Mouse (Mus musculus) thymus, adult 2 months (tissue): ENCODE results near the gene Ift122. TPM values are rescaled to one million over a fixed set of nuclear protein-coding genes. Genes with fewer than 3 reads are reported as not detected.

Experiments
- DNase-seq: peaks from one replicate; pipeline ENCODE4 v3.0.0; 2021
- H3K27ac ChIP-seq: fragments of 200-500 bp; 2 replicates; pipeline ENCODE4 v1.5.1; 2012; ENCODE audit warnings: low read length, control low read depth; ENCODE audit not compliant: control insufficient read depth, insufficient read depth
- H3K27me3 ChIP-seq: fragments of 200-500 bp; 2 replicates; pipeline ENCODE4 v1.6.1; 2012; ENCODE audit warnings: mild to moderate bottlenecking, low read length, moderate library complexity, mixed read lengths; ENCODE audit not compliant: control insufficient read depth, insufficient read depth
- H3K36me3 ChIP-seq: fragments of 200-500 bp; 2 replicates; pipeline ENCODE4 v1.6.1; 2012; ENCODE audit warnings: mild to moderate bottlenecking, low read length, moderate library complexity; ENCODE audit not compliant: control insufficient read depth, insufficient read depth
- H3K4me1 ChIP-seq: fragments of 200-500 bp; replicated peaks from 2 replicates; pipeline ENCODE4 v1.6.1; 2012; ENCODE audit warnings: low read length; ENCODE audit not compliant: control insufficient read depth, insufficient read depth
- H3K4me3 ChIP-seq: fragments of 200-500 bp; 2 replicates; pipeline ENCODE4 v1.5.1; 2012; ENCODE audit warnings: mild to moderate bottlenecking, low read length, control low read depth, moderate library complexity; ENCODE audit not compliant: control insufficient read depth, insufficient read depth
- CTCF ChIP-seq: fragments of 200-500 bp; IDR thresholded peaks from 2 replicates; pipeline ENCODE4 v1.5.1; 2012; ENCODE audit warnings: mild to moderate bottlenecking, control low read depth, low read length, moderate library complexity, borderline replicate concordance; ENCODE audit not compliant: control insufficient read depth, poor library complexity, insufficient read depth; ENCODE audit errors: extremely low read depth
- POLR2A ChIP-seq: fragments of 200-500 bp; IDR thresholded peaks from 2 replicates; pipeline ENCODE4 v1.6.1; 2012; ENCODE audit warnings: mild to moderate bottlenecking, low read length, control low read depth, moderate library complexity; ENCODE audit not compliant: control insufficient read depth, poor library complexity, insufficient read depth; ENCODE audit errors: extremely low read depth
- WGBS: fragments of 180-500 bp; shearing (Covaris S2); methylation state at CpG from one replicate; pipeline ENCODE4 v1.1.7; 2018; 5-methylcytosine and 5-hydroxymethylcytosine counted together
- polyA plus RNA-seq: library from polyadenylated mRNA; depleted of rRNA; stranded (reverse); fragments of >200 nt; gene quantifications from 2 replicates; pipeline ENCODE4 v1.2.3, GENCODE M21; 2012

Ift122 gene
- polyA plus RNA-seq, 1 experiment = 7.6 TPM

GRCm38 (mm10) chr6:115916611-115917010 is 63.3 kb downstream of the Ift122 start:
- H3K4me1 ChIP-seq = no peaks in the 10 kb centered on the region

GRCm38 (mm10) chr6:115918615-115919014 is 65.3 kb downstream of the Ift122 start:
- H3K4me1 ChIP-seq = no peaks in the 10 kb centered on the region
- TF ChIP-seq CTCF (no peak), POLR2A (no peak)
- no peaks in the 10 kb centered on the region for H3K36me3 ChIP-seq
- no peaks in the 10 kb centered on the region for H3K27me3 ChIP-seq
- H3K27ac ChIP-seq = no peak overlapping the region
- WGBS = 100% methylated on average over 1 of the region's 1 CpGs
- no peak overlapping the region for H3K4me3 ChIP-seq
- no peak for DNase-seq

More at GRCm38 (mm10) chr6:115916611-115917010, 63.3 kb downstream of the Ift122 start:
- Histone ChIP-seq H3K27me3 (no peaks in the 10 kb centered on the region), H3K27ac (no peak overlapping the region), H3K36me3 (no peaks in the 10 kb centered on the region), H3K4me3 (no peak overlapping the region)
- WGBS = 95% methylated on average over 5 of the region's 5 CpGs
- DNase-seq = no peak
- TF ChIP-seq CTCF (no peak), POLR2A (no peak)

- no peak overlapping the region for H3K27ac ChIP-seq
- WGBS = 95% methylated on average over 5 of the region's 5 CpGs
- DNase-seq = no peak
- TF ChIP-seq POLR2A (no peak), CTCF (no peak)
- H3K4me3 ChIP-seq = no peak overlapping the region
- H3K4me1 ChIP-seq = no peaks in the 10 kb centered on the region
- H3K36me3 ChIP-seq = no peaks in the 10 kb centered on the region
- H3K27me3 ChIP-seq = no peaks in the 10 kb centered on the region
Measured at GRCm38 (mm10) chr6:115919876-115920275, 66.6 kb downstream of the Ift122 start.

- no peak for DNase-seq
- Histone ChIP-seq H3K36me3 (no peaks in the 10 kb centered on the region), H3K4me1 (no peaks in the 10 kb centered on the region), H3K4me3 (no peak overlapping the region), H3K27ac (no peak overlapping the region), H3K27me3 (no peaks in the 10 kb centered on the region)
- TF ChIP-seq CTCF (no peak), POLR2A (no peak)
- WGBS = 87% methylated on average over 6 of the region's 6 CpGs
Measured at GRCm38 (mm10) chr6:115924829-115925228, 71.6 kb downstream of the Ift122 start.

- H3K36me3 ChIP-seq = no peaks in the 10 kb centered on the region
- no peak overlapping the region for H3K4me3 ChIP-seq
- DNase-seq = no peak
- no peaks in the 10 kb centered on the region for H3K4me1 ChIP-seq
- no peaks in the 10 kb centered on the region for H3K27me3 ChIP-seq
- H3K27ac ChIP-seq = no peak overlapping the region
- 93% methylated on average over 10 of the region's 10 CpGs for WGBS
- TF ChIP-seq POLR2A = no peak
- no peak for TF ChIP-seq CTCF
Measured at GRCm38 (mm10) chr6:115926416-115926815, 73.1 kb downstream of the Ift122 start.

- H3K36me3 ChIP-seq = no peaks in the 10 kb centered on the region
- TF ChIP-seq POLR2A (no peak), CTCF (no peak)
- WGBS = 88% methylated on average over 10 of the region's 10 CpGs
- H3K4me3 ChIP-seq = no peak overlapping the region
- DNase-seq = no peak
- no peaks in the 10 kb centered on the region for H3K4me1 ChIP-seq
- H3K27me3 ChIP-seq = no peaks in the 10 kb centered on the region
- H3K27ac ChIP-seq = no peak overlapping the region
Measured at GRCm38 (mm10) chr6:115927292-115928242, 74.3 kb downstream of the Ift122 start.

GRCm38 (mm10) chr6:115930018-115930417 is 76.7 kb downstream of the Ift122 start:
- WGBS = 91% methylated on average over 5 of the region's 5 CpGs
- no peak overlapping the region for H3K27ac ChIP-seq
- no peaks in the 10 kb centered on the region for H3K27me3 ChIP-seq
- TF ChIP-seq POLR2A = no peak
- no peak for TF ChIP-seq CTCF
- no peak overlapping the region for H3K4me3 ChIP-seq
- H3K36me3 ChIP-seq = no peaks in the 10 kb centered on the region
- no peak for DNase-seq
- no peaks in the 10 kb centered on the region for H3K4me1 ChIP-seq
